ENCODE assay signal across 13 mouse cellular contexts in genomic region chr16:47883476-47883875, GRCm38 (mm10).
DNase-seq lines count a peak whose midpoint lies in the region; ATAC-seq and TF ChIP-seq lines count a peak whose summit lies in the region.
"Had no signal": no experiment of that assay in that cellular context is flagged by ENCODE, and none has a peak within 500 bp of the region (broad histone marks: within the 10 kb centered on the region; RNA-seq: fewer than 3 reads in every experiment).

No protein-coding gene starts in this region.

- H3K4me1 ChIP-seq in forebrain, embryonic 12.5 days: no peaks in the 10 kb centered on the region
- no peaks in the 10 kb centered on the region for H3K4me1 ChIP-seq in forebrain, embryonic 11.5 days (replicated peaks; ENCODE audit: control insufficient read depth, insufficient read depth, low read length)
- H3K4me1 ChIP-seq in kidney, embryonic 16.5 days (ENCODE audit: insufficient read depth, low read length): no peaks in the 10 kb centered on the region
- H3K4me1 ChIP-seq in lung, postnatal 0 days (ENCODE audit: insufficient read depth, low read depth, low read length): no peaks in the 10 kb centered on the region

- ATAC-seq in forebrain, embryonic 12.5 days (ENCODE audit: low FRiP score): 0 out of 2 replicates have a peak, but pooled peaks have one; percentile 17
- ATAC-seq in forebrain, embryonic 11.5 days (replicated peaks; ENCODE audit: low FRiP score): no peak
- no peak for ATAC-seq in kidney, embryonic 16.5 days (ENCODE audit: low FRiP score, low TSS enrichment)
- ATAC-seq in lung, postnatal 0 days: no peak

- H3K9ac ChIP-seq in forebrain, embryonic 12.5 days: no peak overlapping the region
- H3K9ac ChIP-seq in forebrain, embryonic 11.5 days (ENCODE audit: low read length): no peak overlapping the region
- H3K9ac ChIP-seq in kidney, embryonic 16.5 days (replicated peaks; ENCODE audit: low read length): no peak overlapping the region
- no peak overlapping the region for H3K9ac ChIP-seq in lung, postnatal 0 days (replicated peaks; ENCODE audit: low read depth)

- no peak overlapping the region for H3K4me3 ChIP-seq in forebrain, embryonic 12.5 days (replicated peaks)
- H3K4me3 ChIP-seq in forebrain, embryonic 11.5 days (ENCODE audit: low read depth, low read length): no peak overlapping the region
- H3K4me3 ChIP-seq in kidney, embryonic 16.5 days (ENCODE audit: low read length): no peak overlapping the region
- H3K4me3 ChIP-seq in lung, postnatal 0 days (ENCODE audit: low read depth, low read length): no peak overlapping the region

- no peak for DNase-seq in forebrain, embryonic 11.5 days (ENCODE audit: low spot score)
- DNase-seq in kidney, adult 9 months: peak; percentile 1
- no peak for DNase-seq in lung, postnatal 0 days (ENCODE audit: low spot score)
- DNase-seq in lung, postnatal 14 days: no peak
- peak; percentile 9 to 26 for DNase-seq in layer of hippocampus, postnatal 10 days (ENCODE audit: low spot score in 2 of 2)
- DNase-seq in adrenal gland, adult 2 months: no peak
- DNase-seq: heart, adult 11 months; kidney, adult 18-20 months; liver; lung, postnatal 4 days; thymus, postnatal 14 days had no signal

- H3K9me3 ChIP-seq in forebrain, embryonic 12.5 days: no peaks in the 10 kb centered on the region
- no peaks in the 10 kb centered on the region for H3K9me3 ChIP-seq in forebrain, embryonic 11.5 days (ENCODE audit: control insufficient read depth, low read length)
- H3K9me3 ChIP-seq in kidney, embryonic 16.5 days (ENCODE audit: low read length): no peaks in the 10 kb centered on the region
- no peaks in the 10 kb centered on the region for H3K9me3 ChIP-seq in lung, postnatal 0 days (ENCODE audit: low read length)

- H3K27ac ChIP-seq in forebrain, embryonic 12.5 days: no peak overlapping the region
- no peak overlapping the region for H3K27ac ChIP-seq in forebrain, embryonic 11.5 days (ENCODE audit: low read depth, low read length)
- H3K27ac ChIP-seq in kidney, embryonic 16.5 days (ENCODE audit: low read length): no peak overlapping the region
- H3K27ac ChIP-seq in lung, postnatal 0 days (ENCODE audit: low read length): no peak overlapping the region

- WGBS in forebrain, embryonic 12.5 days: 98% methylated on average over 1 of the region's 1 CpGs
- WGBS in forebrain, embryonic 11.5 days: 89% methylated on average over 1 of the region's 1 CpGs
- WGBS in kidney, embryonic 16.5 days: 92% methylated on average over 1 of the region's 1 CpGs
- 93% methylated on average over 1 of the region's 1 CpGs for WGBS in lung, postnatal 0 days

- no peak overlapping the region for H3K4me2 ChIP-seq in forebrain, embryonic 12.5 days
- no peak overlapping the region for H3K4me2 ChIP-seq in forebrain, embryonic 11.5 days (ENCODE audit: low read depth, low read length, severe bottlenecking)
- H3K4me2 ChIP-seq in kidney, embryonic 16.5 days (replicated peaks; ENCODE audit: low read depth, low read length): no peak overlapping the region
- no peak overlapping the region for H3K4me2 ChIP-seq in lung, postnatal 0 days (replicated peaks; ENCODE audit: low read depth, low read length)

- no peaks in the 10 kb centered on the region for H3K27me3 ChIP-seq in forebrain, embryonic 12.5 days
- H3K27me3 ChIP-seq in forebrain, embryonic 11.5 days (ENCODE audit: control insufficient read depth, insufficient read depth, low read length): no peaks in the 10 kb centered on the region
- H3K27me3 ChIP-seq in kidney, embryonic 16.5 days (ENCODE audit: insufficient read depth, low read length): no peaks in the 10 kb centered on the region
- no peaks in the 10 kb centered on the region for H3K27me3 ChIP-seq in lung, postnatal 0 days (replicated peaks; ENCODE audit: insufficient read depth, low read length)

- no peaks in the 10 kb centered on the region for H3K36me3 ChIP-seq in forebrain, embryonic 12.5 days (replicated peaks)
- no peaks in the 10 kb centered on the region for H3K36me3 ChIP-seq in forebrain, embryonic 11.5 days (ENCODE audit: control insufficient read depth, insufficient read depth, low read length)
- no peaks in the 10 kb centered on the region for H3K36me3 ChIP-seq in kidney, embryonic 16.5 days (ENCODE audit: insufficient read depth, low read length)
- no peaks in the 10 kb centered on the region for H3K36me3 ChIP-seq in lung, postnatal 0 days (ENCODE audit: insufficient read depth, low read length)

- no peak for TF ChIP-seq EP300 in lung, postnatal 0 days (IDR thresholded peaks at IDR 0.05)

- peak; percentile 38 for TF ChIP-seq CTCF in lung, postnatal 0 days (IDR thresholded peaks at IDR 0.05)

Comparison
In these comparisons a context has a peak if more than half of its experiments do, and no peak if none do; other contexts are left out.
1. DNase-seq: peak in kidney, adult 9 months (single experiment) and layer of hippocampus, postnatal 10 days (2 of 2); none in forebrain, embryonic 11.5 days (single experiment), lung, postnatal 0 days (single experiment), lung, postnatal 14 days (single experiment) and adrenal gland, adult 2 months (single experiment).